Mouse (Mus musculus) C2C12 (cell line): Measurements from ENCODE around the gene Gpcpd1.

ENCODE experiments used
- CEBPB ChIP-seq: IDR thresholded peaks from one replicate; pipeline ENCODE4 v1.6.1; 2011; ENCODE audit warnings: low read depth, mild to moderate bottlenecking, control low read depth, moderate library complexity
- CTCF ChIP-seq: IDR thresholded peaks from one replicate; pipeline ENCODE4 v1.5.1; 2011; ENCODE audit not compliant: control insufficient read depth, insufficient read depth, insufficient read length
- FOSL1 ChIP-seq: IDR thresholded peaks from one replicate; pipeline ENCODE4 v1.8.0; 2011; ENCODE audit warnings: mild to moderate bottlenecking, low read length; ENCODE audit not compliant: poor library complexity, insufficient read depth, severe bottlenecking
- MAX ChIP-seq: IDR thresholded peaks from one replicate; pipeline ENCODE4 v1.6.1; 2011; ENCODE audit warnings: mild to moderate bottlenecking, control low read depth
- MYOD1 ChIP-seq: IDR thresholded peaks from one replicate; pipeline ENCODE4 v1.6.1; 2011; ENCODE audit warnings: low read depth; ENCODE audit not compliant: control insufficient read depth, insufficient read length
- MYOG ChIP-seq: IDR thresholded peaks from one replicate; pipeline ENCODE4 v1.6.1; 2011; ENCODE audit not compliant: control insufficient read depth, insufficient read length; ENCODE audit errors: extremely low read depth
- USF1 ChIP-seq: IDR thresholded peaks from one replicate; pipeline ENCODE4 v1.6.1; 2011; ENCODE audit warnings: low read depth, mild to moderate bottlenecking, control low read depth, moderate library complexity

DNA sequence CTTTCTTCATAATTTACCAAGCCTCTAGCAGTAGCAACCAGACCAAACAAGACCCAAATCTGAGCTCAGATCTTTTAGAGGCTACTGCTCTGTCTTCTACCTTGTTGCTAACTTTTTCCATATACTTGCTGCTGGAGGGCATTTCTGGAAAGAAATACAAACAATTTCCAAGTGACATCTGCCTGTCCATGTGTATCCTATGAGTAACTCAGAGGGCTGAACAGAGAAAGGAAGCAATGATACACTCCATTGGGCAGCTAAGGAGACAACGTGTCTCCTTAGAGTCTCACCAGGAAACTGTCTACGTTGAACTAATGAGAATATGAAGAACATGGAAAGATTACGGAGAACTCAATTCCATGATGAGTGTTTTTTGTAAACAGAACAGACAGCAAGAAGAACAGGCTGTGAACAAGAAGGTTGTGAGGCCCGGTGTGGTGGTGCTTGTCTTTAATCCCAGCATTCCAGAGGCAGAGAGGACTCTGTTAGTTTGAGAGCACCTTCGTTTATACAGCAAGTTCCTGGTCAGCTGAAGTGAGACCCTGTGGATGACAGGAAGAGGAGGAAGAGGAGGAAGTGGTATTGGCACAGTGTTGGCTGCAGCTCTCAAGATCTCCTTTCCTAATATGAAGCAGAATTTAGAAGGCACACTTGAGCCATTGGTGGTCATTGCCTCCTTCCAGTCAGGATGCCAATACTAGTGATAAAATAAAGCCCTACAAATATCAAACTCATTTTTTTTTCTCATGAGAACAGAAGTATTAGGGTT, 18.4 kb upstream of the Gpcpd1 start:
- TF ChIP-seq CTCF (no peak), MYOG (no peak), MYOD1 (no peak), CEBPB (no peak), USF1 (no peak), MAX (no peak), FOSL1 (no peak)
